Mouse (Mus musculus): ENCODE results near the gene Plin3. TPM values are rescaled to one million over a fixed set of nuclear protein-coding genes. Genes with fewer than 3 reads are reported as not detected.
"Not testable (repeated sequence)": the region's sequence is repeated elsewhere in the genome, so short reads cannot be mapped to it uniquely, and the experiment has no call there.

Plin3 gene
- polyA plus RNA-seq, 1 experiment from 2014 or later: 21.5 TPM

DNA sequence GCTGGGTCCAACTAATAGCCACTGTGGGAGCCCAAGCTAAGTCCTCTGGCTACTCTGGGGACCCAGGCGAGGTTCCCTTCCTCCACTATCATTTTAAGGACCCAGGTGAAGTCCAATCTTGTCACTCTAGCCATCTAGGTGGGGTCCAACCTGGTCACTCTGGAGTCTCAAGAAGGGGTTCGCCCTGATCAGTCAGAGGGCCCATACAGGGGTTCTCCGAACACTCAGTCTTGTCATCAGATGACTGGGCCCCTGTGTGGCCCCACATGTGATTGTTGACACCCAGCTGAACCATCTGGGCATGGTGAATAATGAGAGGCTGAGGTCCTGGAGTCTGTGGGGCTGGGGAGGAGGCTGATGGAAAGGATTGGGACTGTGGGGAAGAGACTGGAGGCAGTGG is 22.9 kb downstream of the Plin3 start:
- Histone ChIP-seq H3K4me2 (peak overlapping the region; percentile 73), H3K9me3 (no peaks in the 10 kb centered on the region), H3K27me3 (no peaks in the 10 kb centered on the region), H3K9ac (peak overlapping the region; percentile 65), H3K4me1 (replicated peaks) (peaks cover 7% of the 10 kb centered on the region), H3K4me3 (peak overlapping the region; percentile 40), H3K27ac (replicated peaks) (peak overlapping the region; percentile 81), H3K36me3 (peaks cover 14% of the 10 kb centered on the region; the same call in 1 of the 2 replicates)
- WGBS: 74% methylated on average over 3 of the region's 3 CpGs
- ATAC-seq (ENCODE audit: low read depth): peak; percentile 12

DNA sequence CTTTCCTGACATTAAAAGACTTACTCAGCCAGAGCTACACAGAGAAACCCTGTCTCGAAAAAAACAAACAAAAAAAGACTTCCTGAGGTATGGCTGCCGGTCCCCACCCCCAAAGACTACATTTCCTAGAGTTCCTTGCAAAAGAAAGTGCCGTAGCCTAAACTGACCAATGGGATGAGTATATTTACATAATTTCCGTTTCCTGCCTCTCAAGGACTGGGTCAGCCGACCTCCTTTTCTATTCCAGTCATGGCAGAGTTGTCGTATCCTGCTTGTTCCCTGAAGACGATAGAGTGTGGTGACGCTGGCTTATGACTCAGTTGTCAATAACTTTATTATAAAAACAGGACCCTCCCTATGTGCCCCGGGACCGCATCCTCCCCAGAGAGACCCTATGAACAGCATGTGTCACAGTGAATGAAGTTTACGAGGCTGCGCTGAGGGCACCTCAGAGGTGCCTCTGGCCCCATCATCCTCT is 23.5 kb downstream of the Plin3 start:
- H3K9ac ChIP-seq: peak overlapping the region; percentile 66
- peaks cover 16% of the 10 kb centered on the region; the same call in 1 of the 2 replicates for H3K36me3 ChIP-seq
- peak overlapping the region; percentile 40 for H3K4me3 ChIP-seq
- no peaks in the 10 kb centered on the region for H3K27me3 ChIP-seq
- peak; percentile 84 for ATAC-seq (ENCODE audit: low read depth)
- peak overlapping the region; percentile 81 for H3K27ac ChIP-seq (replicated peaks)
- WGBS: 17% methylated on average over 12 of the region's 12 CpGs
- peak overlapping the region; percentile 73 for H3K4me2 ChIP-seq
- H3K4me1 ChIP-seq (replicated peaks): peaks cover 7% of the 10 kb centered on the region
- no peaks in the 10 kb centered on the region for H3K9me3 ChIP-seq

DNA sequence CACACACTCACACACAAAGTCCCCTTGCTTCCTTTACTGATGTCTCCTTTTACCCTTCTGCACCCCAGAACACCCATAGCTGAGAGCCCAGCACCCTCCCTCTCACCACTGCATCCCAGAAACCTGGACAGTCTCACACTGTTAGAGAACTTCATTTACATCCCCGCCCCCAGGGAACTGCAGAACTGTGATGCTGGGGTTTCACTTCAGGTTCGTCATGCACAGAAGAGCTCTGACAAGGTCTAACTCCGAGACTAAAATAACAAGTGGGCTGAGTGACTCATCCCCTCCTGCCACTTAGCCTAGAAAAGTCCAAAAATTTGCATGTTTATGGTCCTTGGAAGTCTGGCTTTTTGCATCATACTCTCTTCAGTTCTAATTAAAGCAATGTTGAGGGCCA is 26.4 kb downstream of the Plin3 start:
- no peaks in the 10 kb centered on the region for H3K9me3 ChIP-seq
- H3K4me2 ChIP-seq: no peak overlapping the region
- no peak overlapping the region for H3K4me3 ChIP-seq
- H3K36me3 ChIP-seq: peaks cover 37% of the 10 kb centered on the region
- H3K4me1 ChIP-seq (replicated peaks): peaks cover 27% of the 10 kb centered on the region
- no peak for ATAC-seq (ENCODE audit: low read depth)
- 66% methylated on average over 3 of the region's 3 CpGs for WGBS
- no peak overlapping the region for H3K9ac ChIP-seq
- no peaks in the 10 kb centered on the region for H3K27me3 ChIP-seq
- no peak overlapping the region for H3K27ac ChIP-seq (replicated peaks)

DNA sequence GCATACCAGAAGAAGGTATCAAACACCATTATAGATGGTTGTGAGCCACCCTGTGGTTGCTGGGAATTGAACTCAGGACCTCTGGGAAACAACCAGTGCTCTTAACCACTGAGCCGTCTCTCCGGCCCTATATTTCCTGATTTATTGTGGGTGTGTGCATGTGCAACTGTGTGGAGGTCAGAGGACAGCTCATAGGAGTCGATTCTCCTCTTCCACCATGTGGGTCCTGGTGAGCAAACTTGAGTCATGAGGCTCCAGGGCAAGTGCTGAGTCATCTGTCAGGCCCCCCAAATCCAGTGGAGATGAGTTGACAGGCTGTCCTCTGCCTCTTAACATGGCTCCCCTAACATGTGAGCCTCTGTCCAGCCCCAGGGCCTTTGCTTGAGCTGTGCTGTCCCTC is 26.8 kb downstream of the Plin3 start:
- WGBS: 88% methylated on average over 3 of the region's 3 CpGs
- no peak overlapping the region for H3K9ac ChIP-seq
- H3K4me3 ChIP-seq: no peak overlapping the region
- no peak overlapping the region for H3K27ac ChIP-seq (replicated peaks)
- peaks cover 41% of the 10 kb centered on the region for H3K36me3 ChIP-seq
- no peak for ATAC-seq (ENCODE audit: low read depth)
- peaks cover 31% of the 10 kb centered on the region for H3K4me1 ChIP-seq (replicated peaks)
- no peaks in the 10 kb centered on the region for H3K9me3 ChIP-seq
- H3K27me3 ChIP-seq: no peaks in the 10 kb centered on the region
- H3K4me2 ChIP-seq: no peak overlapping the region

DNA sequence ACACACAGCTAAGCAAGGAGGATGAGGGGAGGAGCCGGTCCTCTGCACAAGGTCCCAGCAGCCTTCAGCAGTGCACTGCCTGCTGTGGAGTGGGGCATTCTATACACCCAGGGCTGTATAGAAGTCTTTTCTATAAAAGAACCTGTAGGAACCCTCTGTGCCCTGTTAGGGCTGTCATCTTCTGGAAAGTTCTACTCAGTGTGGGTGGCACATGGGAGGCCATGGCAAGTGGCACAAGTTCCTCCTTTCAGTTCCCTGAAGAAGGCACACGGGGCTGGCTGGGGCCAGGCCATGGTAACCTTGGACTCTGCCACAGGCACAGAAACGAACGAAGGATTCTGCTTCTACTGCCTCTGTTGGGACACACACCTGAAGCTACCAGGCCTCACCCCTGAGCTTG is 27.7 kb downstream of the Plin3 start:
- WGBS: 96% methylated on average over 4 of the region's 4 CpGs
- ATAC-seq (ENCODE audit: low read depth): no peak
- no peaks in the 10 kb centered on the region for H3K27me3 ChIP-seq
- H3K4me3 ChIP-seq: no peak overlapping the region
- no peak overlapping the region for H3K4me2 ChIP-seq
- H3K27ac ChIP-seq (replicated peaks): no peak overlapping the region
- H3K9ac ChIP-seq: no peak overlapping the region
- peaks cover 49% of the 10 kb centered on the region for H3K36me3 ChIP-seq
- no peaks in the 10 kb centered on the region for H3K9me3 ChIP-seq
- peaks cover 39% of the 10 kb centered on the region for H3K4me1 ChIP-seq (replicated peaks)

DNA sequence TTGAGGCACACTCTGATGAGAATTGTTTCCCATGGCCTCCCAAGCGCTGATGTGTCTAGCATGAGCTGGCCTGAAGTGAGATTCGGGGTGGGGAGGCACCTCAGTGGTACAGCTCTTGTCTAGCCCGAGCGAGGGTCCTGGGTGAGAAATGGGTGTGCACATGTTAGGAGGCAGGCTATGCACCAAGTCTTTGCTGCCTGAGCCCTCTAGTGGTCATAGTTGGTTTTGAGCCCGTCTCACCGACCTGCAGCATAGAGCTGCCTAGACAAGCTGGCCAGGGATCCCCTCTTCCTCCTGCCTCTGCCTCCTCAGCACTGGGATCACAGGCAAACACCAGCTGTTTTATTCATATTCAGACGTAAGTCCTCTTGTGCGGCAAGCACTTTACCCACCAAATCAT is 28.7 kb downstream of the Plin3 start:
- peaks cover 42% of the 10 kb centered on the region for H3K4me1 ChIP-seq (replicated peaks)
- ATAC-seq (ENCODE audit: low read depth): 0 out of 2 replicates have a peak, but pooled peaks have one; percentile 17
- 21% methylated on average over 8 of the region's 8 CpGs for WGBS
- H3K27me3 ChIP-seq: no peaks in the 10 kb centered on the region
- no peak overlapping the region for H3K4me2 ChIP-seq
- no peaks in the 10 kb centered on the region for H3K9me3 ChIP-seq
- H3K4me3 ChIP-seq: no peak overlapping the region; the same call in 1 of the 2 replicates
- H3K27ac ChIP-seq (replicated peaks): no peak overlapping the region
- peaks cover 59% of the 10 kb centered on the region for H3K36me3 ChIP-seq
- H3K9ac ChIP-seq: no peak overlapping the region

DNA sequence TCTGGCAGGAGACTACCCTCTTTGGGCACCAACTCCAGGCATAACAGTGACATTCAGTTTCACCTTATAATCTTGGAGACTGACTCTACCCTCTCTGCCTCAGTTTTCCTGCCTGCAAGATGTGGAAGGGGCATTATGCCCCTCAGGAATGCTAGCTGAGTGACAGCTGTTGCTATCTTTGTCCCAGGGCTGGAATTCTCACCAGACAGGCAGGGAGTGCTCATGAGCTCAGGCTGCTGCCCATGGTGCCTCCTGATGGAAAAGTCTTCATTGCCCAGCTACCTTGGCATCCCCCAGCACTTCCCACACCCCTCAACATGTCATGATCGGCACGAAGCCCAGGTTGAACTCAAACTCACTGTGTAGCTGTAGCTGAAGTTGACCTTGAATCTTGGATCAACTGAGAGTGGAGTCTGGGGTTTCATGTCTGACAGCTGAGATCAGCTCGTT is 30.0 kb downstream of the Plin3 start:
- H3K4me1 ChIP-seq (replicated peaks): peaks cover 56% of the 10 kb centered on the region
- no peaks in the 10 kb centered on the region for H3K9me3 ChIP-seq
- H3K27ac ChIP-seq (replicated peaks): no peak overlapping the region
- no peaks in the 10 kb centered on the region for H3K27me3 ChIP-seq
- peaks cover 73% of the 10 kb centered on the region for H3K36me3 ChIP-seq
- 0 out of 2 replicates have a peak overlapping the region, but pooled peaks have one; percentile 17 for H3K9ac ChIP-seq
- no peak for ATAC-seq (ENCODE audit: low read depth)
- H3K4me3 ChIP-seq: no peak overlapping the region
- no peak overlapping the region for H3K4me2 ChIP-seq
- 87% methylated on average over 3 of the region's 3 CpGs for WGBS

DNA sequence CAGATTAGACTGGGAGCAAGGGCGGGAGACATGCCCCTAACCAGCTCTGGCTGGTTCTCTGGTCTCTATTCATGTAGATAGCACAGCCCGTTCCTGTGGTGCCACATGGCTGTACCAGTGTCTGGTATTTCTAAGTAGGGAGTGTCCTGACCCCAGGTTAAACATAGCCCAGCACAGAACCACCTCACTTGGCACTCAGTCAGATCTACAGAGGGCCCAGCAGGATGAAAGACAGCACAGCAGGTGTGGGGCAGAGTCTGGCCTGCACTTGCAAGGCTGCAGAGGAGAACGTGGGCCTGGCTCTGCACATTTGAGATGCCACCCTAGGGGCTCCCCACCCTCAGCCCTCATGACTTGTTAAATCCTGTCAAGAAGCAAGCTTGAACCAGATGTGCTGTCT is 31.5 kb downstream of the Plin3 start:
- peaks cover 71% of the 10 kb centered on the region for H3K36me3 ChIP-seq
- peak overlapping the region; percentile 4; the same call in 1 of the 2 replicates for H3K4me2 ChIP-seq
- H3K4me1 ChIP-seq (replicated peaks): peaks cover 61% of the 10 kb centered on the region

DNA sequence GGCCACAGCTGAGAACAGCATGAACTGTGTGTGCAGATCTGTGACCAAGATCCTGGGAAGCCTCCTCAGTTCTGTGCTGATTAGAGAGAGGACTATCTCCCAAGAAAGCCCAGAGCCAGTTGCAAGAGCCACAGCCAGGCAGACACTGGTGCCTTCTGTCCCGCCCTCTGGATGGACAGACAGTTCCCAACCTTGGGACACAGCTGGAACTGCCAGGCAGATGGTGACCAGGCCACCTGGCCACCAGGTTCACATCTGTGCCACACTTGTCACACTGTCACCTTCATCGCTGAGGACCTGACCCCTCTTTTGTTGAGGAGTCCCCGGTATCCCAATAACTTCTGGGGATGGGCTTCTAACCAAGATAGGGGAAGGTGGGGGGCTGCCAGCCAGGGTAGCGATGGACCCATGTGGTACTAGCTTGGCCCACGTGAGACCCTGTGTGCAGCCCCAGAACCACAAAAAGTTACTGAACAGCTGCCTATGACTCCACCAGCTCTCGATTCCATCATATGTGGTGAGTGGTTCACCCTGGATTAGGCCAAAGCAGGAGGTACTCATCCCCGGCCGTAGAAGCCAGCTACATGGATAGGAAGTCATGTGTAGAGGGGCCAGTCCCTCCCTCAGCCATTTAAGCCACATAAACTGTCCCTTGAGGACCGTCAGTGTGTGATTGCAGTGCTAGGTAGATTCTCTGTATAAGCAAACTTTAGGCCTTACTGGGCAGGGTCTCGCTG is 33.2 kb downstream of the Plin3 start:
- H3K4me3 ChIP-seq: 0 out of 2 replicates have a peak overlapping the region, but pooled peaks have one; percentile 67
- ATAC-seq (ENCODE audit: low read depth): no peak
- H3K9me3 ChIP-seq: no peaks in the 10 kb centered on the region
- no peak overlapping the region for H3K27ac ChIP-seq (replicated peaks)
- H3K36me3 ChIP-seq: peaks cover 59% of the 10 kb centered on the region
- no peaks in the 10 kb centered on the region for H3K27me3 ChIP-seq
- WGBS: 90% methylated on average over 10 of the region's 10 CpGs
- peaks cover 72% of the 10 kb centered on the region for H3K4me1 ChIP-seq (replicated peaks)
- H3K9ac ChIP-seq: peak overlapping the region; percentile 52; the same call in 1 of the 2 replicates
- peak overlapping the region; percentile 99 for H3K4me2 ChIP-seq

More for the DNA sequence above, 31.5 kb downstream of the Plin3 start:
- no peak overlapping the region for H3K27ac ChIP-seq (replicated peaks)
- no peaks in the 10 kb centered on the region for H3K9me3 ChIP-seq
- H3K27me3 ChIP-seq: no peaks in the 10 kb centered on the region
- H3K9ac ChIP-seq: 0 out of 2 replicates have a peak overlapping the region, but pooled peaks have one; percentile 12
- H3K4me3 ChIP-seq: no peak overlapping the region
- 78% methylated on average over 3 of the region's 3 CpGs for WGBS
- ATAC-seq (ENCODE audit: low read depth): no peak

DNA sequence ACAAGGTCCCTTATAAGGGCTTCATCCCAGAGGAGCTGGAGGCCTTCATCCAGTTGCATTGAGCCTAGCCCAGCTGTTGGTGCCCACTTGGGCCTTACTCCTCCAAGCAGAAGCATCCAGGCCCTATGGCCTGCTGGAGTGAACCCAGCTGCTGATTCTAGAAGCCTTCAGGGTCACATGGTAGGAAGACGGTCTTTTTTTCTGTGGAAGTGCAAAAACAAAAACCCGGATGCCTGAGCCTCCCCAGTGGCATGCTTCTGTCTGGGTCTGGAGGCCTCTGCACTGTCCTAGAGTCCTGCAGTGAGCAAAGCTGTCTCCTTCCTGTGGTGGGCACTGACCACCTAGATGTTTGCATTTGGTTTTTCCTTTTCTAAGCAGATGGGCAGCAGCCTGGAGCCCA is 33.9 kb downstream of the Plin3 start:
- not testable (repeated sequence) for ATAC-seq (ENCODE audit: low read depth); H3K9me3 ChIP-seq; H3K27me3 ChIP-seq; H3K27ac ChIP-seq (replicated peaks)
- peak overlapping the region; percentile 47; the same call in 1 of the 2 replicates for H3K9ac ChIP-seq
- peak overlapping the region; percentile 99 for H3K4me2 ChIP-seq
- 78% methylated on average over 2 of the region's 2 CpGs for WGBS
- peaks cover 59% of the 10 kb centered on the region for H3K36me3 ChIP-seq
- H3K4me1 ChIP-seq (replicated peaks): peaks cover 72% of the 10 kb centered on the region
- H3K4me3 ChIP-seq: 0 out of 2 replicates have a peak overlapping the region, but pooled peaks have one; percentile 67

DNA sequence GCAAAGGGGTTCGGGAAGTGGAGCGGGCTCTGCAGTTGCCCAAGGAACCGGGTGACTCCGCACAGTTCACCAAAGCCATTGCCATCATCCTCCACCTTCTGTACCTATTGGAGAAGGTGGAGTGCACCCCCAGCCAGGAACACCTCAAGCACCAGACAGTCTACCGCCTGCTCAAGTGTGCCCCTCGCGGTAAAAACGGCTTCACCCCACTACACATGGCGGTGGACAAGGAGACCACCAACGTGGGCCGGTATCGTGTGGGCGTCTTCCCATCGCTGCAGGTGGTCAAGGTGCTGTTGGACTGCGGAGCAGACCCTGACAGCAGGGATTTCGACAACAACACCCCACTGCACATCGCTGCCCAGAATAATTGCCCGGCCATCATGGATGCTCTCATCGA is 34.4 kb downstream of the Plin3 start:
- H3K9me3 ChIP-seq; H3K27me3 ChIP-seq; ATAC-seq (ENCODE audit: low read depth); H3K9ac ChIP-seq; H3K27ac ChIP-seq (replicated peaks): not testable (repeated sequence)
- 96% methylated on average over 19 of the region's 19 CpGs for WGBS
- peak overlapping the region; percentile 99 for H3K4me2 ChIP-seq
- H3K4me3 ChIP-seq: peak overlapping the region; percentile 67; the same call in 1 of the 2 replicates
- peaks cover 57% of the 10 kb centered on the region for H3K36me3 ChIP-seq
- H3K4me1 ChIP-seq (replicated peaks): peaks cover 72% of the 10 kb centered on the region

DNA sequence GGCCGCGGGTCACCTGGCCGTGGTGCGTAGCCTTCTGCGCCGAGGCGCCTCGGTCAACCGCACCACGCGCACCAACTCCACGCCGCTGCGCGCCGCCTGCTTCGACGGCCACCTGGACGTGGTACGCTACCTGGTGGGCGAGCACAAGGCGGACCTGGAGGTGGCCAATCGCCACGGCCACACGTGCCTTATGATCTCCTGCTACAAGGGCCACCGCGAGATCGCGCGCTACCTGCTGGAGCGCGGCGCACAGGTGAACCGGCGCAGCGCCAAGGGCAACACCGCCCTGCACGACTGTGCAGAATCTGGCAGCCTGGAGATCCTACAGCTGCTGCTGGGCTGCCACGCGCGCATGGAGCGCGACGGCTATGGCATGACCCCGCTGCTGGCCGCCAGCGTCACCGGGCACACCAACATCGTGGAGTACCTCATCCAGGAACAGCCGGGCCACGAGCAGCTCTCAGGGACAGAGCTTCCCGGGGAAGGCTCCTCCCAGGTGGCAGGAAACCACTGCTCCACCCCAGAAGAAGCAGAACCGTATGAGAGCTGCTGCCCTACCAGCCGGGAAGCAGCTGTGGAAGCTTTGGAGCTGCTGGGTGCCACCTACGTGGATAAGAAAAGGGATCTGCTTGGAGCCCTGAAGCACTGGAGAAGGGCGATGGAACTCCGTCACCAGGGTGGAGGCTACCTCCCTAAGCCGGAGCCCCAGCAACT is 35.3 kb downstream of the Plin3 start:
- H3K27me3 ChIP-seq: no peaks in the 10 kb centered on the region
- no peak for ATAC-seq (ENCODE audit: low read depth)
- H3K9me3 ChIP-seq: no peaks in the 10 kb centered on the region
- peaks cover 48% of the 10 kb centered on the region for H3K36me3 ChIP-seq
- H3K4me1 ChIP-seq (replicated peaks): peaks cover 63% of the 10 kb centered on the region
- WGBS: 13% methylated on average over 48 of the region's 58 CpGs
- H3K27ac ChIP-seq (replicated peaks): peak overlapping the region; percentile 87
- peak overlapping the region; percentile 67 for H3K4me3 ChIP-seq
- H3K4me2 ChIP-seq: peak overlapping the region; percentile 99
- peak overlapping the region; percentile 81 for H3K9ac ChIP-seq
